Mouse (Mus musculus) intestine, embryonic 16.5 days (tissue): ENCODE measurements around the gene Fcho1. TPM values are rescaled to one million over a fixed set of nuclear protein-coding genes. Genes with fewer than 3 reads are reported as not detected.

Source experiments
- ATAC-seq: fragments of 200-750 bp; cut with Nextera tagmentation; 2 replicates; pipeline ENCODE4 v1.8.0; 2017; ENCODE audit warnings: moderate TSS enrichment, moderate library complexity
- H3K27ac ChIP-seq: fragments of 300-500 bp; sonication (generic); 2 replicates; pipeline ENCODE4 v1.5.1; 2014; ENCODE audit warnings: mild to moderate bottlenecking, low read length
- H3K27me3 ChIP-seq: fragments of 300-500 bp; sonication (generic); replicated peaks from 2 replicates; pipeline ENCODE4 v1.6.1; 2014; ENCODE audit warnings: low read length, control low read depth, mixed read lengths; ENCODE audit not compliant: control insufficient read depth, insufficient read depth
- H3K36me3 ChIP-seq: fragments of 300-500 bp; sonication (generic); 2 replicates; pipeline ENCODE4 v1.6.1; 2014; ENCODE audit warnings: low read length, control low read depth; ENCODE audit not compliant: control insufficient read depth, insufficient read depth
- H3K4me1 ChIP-seq: fragments of 300-500 bp; sonication (generic); 2 replicates; pipeline ENCODE4 v1.6.1; 2014; ENCODE audit warnings: low read length, control low read depth, mixed read lengths; ENCODE audit not compliant: control insufficient read depth, insufficient read depth
- H3K4me2 ChIP-seq: fragments of 300-500 bp; sonication (generic); 2 replicates; pipeline ENCODE4 v1.6.1; 2014; ENCODE audit warnings: low read depth, low read length, control low read depth
- H3K4me3 ChIP-seq: fragments of 300-500 bp; sonication (generic); 2 replicates; pipeline ENCODE4 v1.5.1; 2014; ENCODE audit warnings: mild to moderate bottlenecking, low read length
- H3K9ac ChIP-seq: fragments of 300-500 bp; sonication (generic); 2 replicates; pipeline ENCODE4 v1.6.1; 2014; ENCODE audit warnings: low read depth, low read length
- H3K9me3 ChIP-seq: fragments of 300-500 bp; sonication (generic); 2 replicates; pipeline ENCODE4 v1.6.1; 2016; ENCODE audit warnings: low read length, control low read depth; ENCODE audit not compliant: control insufficient read depth
- WGBS: fragments of 180-500 bp; shearing (Covaris S2); extraction: QIAGEN DNeasy Blood & Tissue Kit; methylation state at CpG from one replicate; pipeline ENCODE4 v1.1.7; 2014; 5-methylcytosine and 5-hydroxymethylcytosine counted together
- polyA plus RNA-seq: library from polyadenylated mRNA; unstranded; fragments of >200 nt; fragmentation: Nextera tagmentation; extraction: Ambion mirVana; gene quantifications from 2 replicates; pipeline ENCODE4 v1.2.1, GENCODE M21; 2015

Gene Fcho1
- polyA plus RNA-seq, 1 experiment from 2014 or later: 5.0 TPM

- 9% methylated on average over 46 of the region's 46 CpGs for WGBS
- Histone ChIP-seq H3K4me1 (peaks cover 21% of the 10 kb centered on the region), H3K36me3 (no peaks in the 10 kb centered on the region), H3K9me3 (no peaks in the 10 kb centered on the region), H3K27me3 (peaks cover 41% of the 10 kb centered on the region), H3K4me3 (peak overlapping the region; percentile 33), H3K27ac (no peak overlapping the region), H3K4me2 (peak overlapping the region; percentile 59), H3K9ac (peak overlapping the region; percentile 54)
- no peak; the same call in 1 of the 2 replicates for ATAC-seq
Observed at GRCm38 (mm10) chr8:71679550-71680168, 45.9 kb downstream of the Fcho1 start.

GRCm38 (mm10) chr8:71679116-71679515 is 46.4 kb downstream of the Fcho1 start:
- WGBS: 32% methylated on average over 16 of the region's 16 CpGs
- H3K4me3 ChIP-seq: peak overlapping the region; percentile 33
- no peak overlapping the region for H3K27ac ChIP-seq
- peaks cover 21% of the 10 kb centered on the region for H3K4me1 ChIP-seq
- no peaks in the 10 kb centered on the region for H3K36me3 ChIP-seq
- peak overlapping the region; percentile 54 for H3K9ac ChIP-seq
- H3K27me3 ChIP-seq: peaks cover 36% of the 10 kb centered on the region
- no peaks in the 10 kb centered on the region for H3K9me3 ChIP-seq
- peak overlapping the region; percentile 59 for H3K4me2 ChIP-seq
- ATAC-seq: no peak

- Histone ChIP-seq H3K27me3 (peaks cover 27% of the 10 kb centered on the region), H3K4me2 (no peak overlapping the region), H3K9ac (no peak overlapping the region), H3K36me3 (no peaks in the 10 kb centered on the region), H3K27ac (no peak overlapping the region), H3K9me3 (no peaks in the 10 kb centered on the region), H3K4me1 (peaks cover 21% of the 10 kb centered on the region), H3K4me3 (no peak overlapping the region)
- WGBS: 68% methylated on average over 4 of the region's 4 CpGs
- ATAC-seq: no peak
Observed at GRCm38 (mm10) chr8:71678216-71678615, 47.3 kb downstream of the Fcho1 start.

- H3K4me2 ChIP-seq: peak overlapping the region; percentile 84; the same call in 1 of the 2 replicates
- H3K9ac ChIP-seq: 0 out of 2 replicates have a peak overlapping the region, but pooled peaks have one; percentile 24
- no peak overlapping the region for H3K27ac ChIP-seq
- H3K4me1 ChIP-seq: peaks cover 21% of the 10 kb centered on the region
- ATAC-seq: no peak
- no peaks in the 10 kb centered on the region for H3K36me3 ChIP-seq
- H3K4me3 ChIP-seq: no peak overlapping the region
- no peaks in the 10 kb centered on the region for H3K9me3 ChIP-seq
- peaks cover 20% of the 10 kb centered on the region for H3K27me3 ChIP-seq
Observed at GRCm38 (mm10) chr8:71677555-71677954, 48.0 kb downstream of the Fcho1 start.

- H3K9me3 ChIP-seq: no peaks in the 10 kb centered on the region
- H3K4me3 ChIP-seq: peak overlapping the region; percentile 79
- peaks cover 25% of the 10 kb centered on the region for H3K4me1 ChIP-seq
- H3K27ac ChIP-seq: peak overlapping the region; percentile 87
- H3K4me2 ChIP-seq: peak overlapping the region; percentile 84
- 57% methylated on average over 9 of the region's 9 CpGs for WGBS
- H3K36me3 ChIP-seq: no peaks in the 10 kb centered on the region
- H3K27me3 ChIP-seq: peaks cover 14% of the 10 kb centered on the region
- no peak for ATAC-seq
- peak overlapping the region; percentile 88 for H3K9ac ChIP-seq
Observed at GRCm38 (mm10) chr8:71676803-71677202, 48.7 kb downstream of the Fcho1 start.

- H3K27me3 ChIP-seq: peaks cover 12% of the 10 kb centered on the region
- WGBS: 3% methylated on average over 36 of the region's 40 CpGs
- peak; percentile 64 for ATAC-seq
Observed at GRCm38 (mm10) chr8:71676020-71676741, 49.3 kb downstream of the Fcho1 start, which contains the start of gene Jak3. Jak3 (plus strand) TSS chr8:71676296.

GRCm38 (mm10) chr8:71675456-71676019 is 50.0 kb downstream of the Fcho1 start:
- H3K27me3 ChIP-seq: peaks cover 10% of the 10 kb centered on the region
- no peaks in the 10 kb centered on the region for H3K9me3 ChIP-seq
- 37% methylated on average over 9 of the region's 9 CpGs for WGBS
- H3K4me2 ChIP-seq: peak overlapping the region; percentile 84
- peak overlapping the region; percentile 88 for H3K9ac ChIP-seq
- ATAC-seq: no peak
- H3K4me3 ChIP-seq: peak overlapping the region; percentile 79
- peak overlapping the region; percentile 87 for H3K27ac ChIP-seq
- no peaks in the 10 kb centered on the region for H3K36me3 ChIP-seq
- peaks cover 32% of the 10 kb centered on the region for H3K4me1 ChIP-seq

More at GRCm38 (mm10) chr8:71676020-71676741, 49.3 kb downstream of the Fcho1 start, which contains the start of gene Jak3:
- peak within 1 kb of the TSS; percentile 87 for H3K27ac ChIP-seq
- no peaks in the 10 kb centered on the region for H3K9me3 ChIP-seq
- H3K4me3 ChIP-seq: peak within 1 kb of the TSS; percentile 79
- H3K9ac ChIP-seq: peak within 1 kb of the TSS; percentile 88
- peaks cover 29% of the 10 kb centered on the region for H3K4me1 ChIP-seq
- H3K36me3 ChIP-seq: no peaks in the 10 kb centered on the region
- peak within 1 kb of the TSS; percentile 84 for H3K4me2 ChIP-seq

- H3K9me3 ChIP-seq: no peaks in the 10 kb centered on the region
- no peak for ATAC-seq
- no peak overlapping the region for H3K4me3 ChIP-seq
- WGBS: 66% methylated on average over 2 of the region's 2 CpGs
- peaks cover 27% of the 10 kb centered on the region for H3K4me1 ChIP-seq
- H3K9ac ChIP-seq: no peak overlapping the region
- H3K27ac ChIP-seq: no peak overlapping the region
- no peak overlapping the region for H3K4me2 ChIP-seq
- H3K27me3 ChIP-seq: peaks cover 7% of the 10 kb centered on the region
- H3K36me3 ChIP-seq: no peaks in the 10 kb centered on the region
Observed at GRCm38 (mm10) chr8:71674071-71674470, 51.4 kb downstream of the Fcho1 start.

GRCm38 (mm10) chr8:71672168-71672735 is 53.3 kb downstream of the Fcho1 start:
- no peaks in the 10 kb centered on the region for H3K36me3 ChIP-seq
- peak overlapping the region; percentile 97; the same call in 1 of the 2 replicates for H3K4me2 ChIP-seq
- no peaks in the 10 kb centered on the region for H3K9me3 ChIP-seq
- H3K27ac ChIP-seq: peak overlapping the region; percentile 39; the same call in 1 of the 2 replicates
- no peak for ATAC-seq
- no peak overlapping the region for H3K9ac ChIP-seq
- H3K4me3 ChIP-seq: peak overlapping the region; percentile 58
- H3K27me3 ChIP-seq: peaks cover 12% of the 10 kb centered on the region; the same call in 1 of the 2 replicates
- 54% methylated on average over 6 of the region's 6 CpGs for WGBS
- peaks cover 33% of the 10 kb centered on the region for H3K4me1 ChIP-seq
